Mouse (Mus musculus): ENCODE data around the gene Tpm1.

Gene Tpm1

DNA sequence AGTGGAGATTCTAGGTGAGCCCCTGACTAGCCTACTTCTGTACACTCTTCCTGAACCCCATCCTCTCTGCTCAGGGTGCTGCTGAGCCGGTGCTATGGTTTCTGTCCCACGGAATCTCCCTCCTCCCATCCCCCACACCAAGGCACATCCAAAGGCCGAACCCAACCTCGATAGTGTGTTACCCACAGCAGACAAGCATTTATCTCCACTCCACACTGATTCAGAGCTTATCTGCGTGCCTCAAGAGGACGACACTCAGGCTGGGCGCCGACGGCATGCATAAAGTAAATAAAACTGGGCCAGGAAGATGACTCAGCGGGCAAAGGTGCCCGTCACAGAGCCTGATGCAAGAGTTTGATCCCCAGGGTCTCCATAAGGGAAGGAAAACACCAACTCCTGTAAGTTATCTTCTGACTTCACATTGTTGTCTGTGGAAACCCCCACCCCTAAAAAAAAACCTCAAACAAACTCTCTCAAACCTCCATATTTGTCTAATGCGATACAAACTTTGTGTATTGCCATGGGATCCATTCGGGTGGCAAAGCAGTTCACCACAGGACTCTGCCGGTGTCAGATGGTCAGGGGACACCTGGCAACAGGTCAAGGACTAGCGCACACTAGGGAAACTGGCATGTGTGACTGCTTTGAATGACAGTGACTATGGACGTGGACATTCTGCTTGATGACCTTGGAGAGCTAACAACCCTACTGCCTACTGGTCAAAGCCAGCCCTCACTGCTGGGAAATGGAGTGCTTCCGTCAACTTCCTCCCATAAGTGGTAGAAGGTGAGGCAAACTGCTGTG, 24.1 kb downstream of the Tpm1 start:
- DNase-seq: no peak

DNA sequence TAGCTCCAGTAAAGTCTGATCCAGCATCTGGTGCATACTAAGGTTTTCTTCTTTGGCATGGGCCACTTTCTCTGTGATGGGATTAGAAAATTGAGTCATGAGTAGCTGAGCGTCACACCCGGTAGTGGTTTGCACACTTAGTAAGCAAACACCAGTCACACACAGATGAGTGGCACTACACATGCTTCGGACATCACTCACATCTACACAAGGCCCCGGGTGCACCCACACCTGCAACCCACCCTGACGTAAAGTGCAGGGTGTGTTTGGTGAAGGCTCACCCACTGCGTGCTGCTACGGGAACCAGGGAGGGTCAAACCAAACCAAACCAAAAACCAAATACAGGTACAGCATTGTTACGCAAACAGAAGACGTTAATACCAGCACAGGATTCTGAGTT, 25.8 kb downstream of the Tpm1 start:
- no peak for DNase-seq

DNA sequence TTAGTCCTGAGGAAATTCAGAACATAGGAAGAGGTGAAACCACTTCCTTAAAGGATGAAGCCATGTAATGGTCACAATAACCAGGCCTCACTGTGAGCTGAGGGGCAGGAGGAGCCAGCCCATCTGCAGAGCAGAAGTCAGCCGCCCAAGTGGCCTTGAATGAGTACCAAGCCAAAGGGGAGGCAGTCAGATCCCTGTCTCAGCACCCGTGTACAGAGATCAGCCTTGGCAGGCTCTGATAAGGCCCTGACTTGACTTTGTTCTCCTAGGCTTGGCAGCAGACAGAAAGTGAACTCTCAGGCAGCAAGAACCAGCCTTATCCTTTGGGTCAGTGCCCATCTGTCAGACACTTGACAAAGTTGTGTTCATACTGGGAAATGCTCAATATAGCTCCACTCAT, 29.1 kb downstream of the Tpm1 start:
- DNase-seq: no peak

DNA sequence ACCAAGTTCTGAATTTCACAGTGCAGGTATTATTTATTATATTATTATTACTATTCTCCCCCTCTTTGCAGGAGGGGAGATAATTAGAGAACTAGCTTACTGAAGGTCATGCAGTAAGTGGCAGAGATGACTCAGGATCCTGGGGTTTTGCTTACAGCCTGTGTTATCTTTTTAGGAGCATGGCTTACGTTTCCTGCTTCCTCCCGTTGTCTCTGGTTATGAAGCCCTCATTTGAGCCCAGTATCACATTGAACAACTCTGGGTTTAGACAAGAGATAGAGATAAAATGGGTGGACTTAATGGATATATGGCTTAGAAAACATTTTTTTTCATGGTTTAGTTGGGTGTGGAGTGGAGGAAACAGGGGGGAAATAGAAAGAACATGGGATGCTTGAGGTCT, 35.7 kb downstream of the Tpm1 start:
- no peak for DNase-seq

DNA sequence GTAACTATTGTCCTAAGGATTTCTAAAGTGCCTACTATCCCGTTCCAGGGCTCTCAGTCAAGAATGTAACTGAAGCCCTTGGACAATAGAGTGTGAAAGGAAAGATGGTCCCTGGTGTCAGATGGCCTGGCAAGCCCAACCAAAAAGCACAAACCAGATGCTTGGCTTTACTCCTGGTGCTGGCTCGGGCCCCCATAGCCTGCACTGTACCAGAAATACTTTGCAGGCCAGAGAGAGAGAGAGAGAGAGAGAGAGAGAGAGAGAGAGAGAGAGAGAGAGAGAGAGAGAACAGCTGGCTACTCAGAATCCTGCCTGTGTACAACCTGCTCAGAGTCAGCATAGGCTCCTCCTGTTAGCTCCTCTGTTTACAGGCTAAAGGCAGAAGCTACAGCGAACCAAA, 36.7 kb downstream of the Tpm1 start:
- DNase-seq: no peak

DNA sequence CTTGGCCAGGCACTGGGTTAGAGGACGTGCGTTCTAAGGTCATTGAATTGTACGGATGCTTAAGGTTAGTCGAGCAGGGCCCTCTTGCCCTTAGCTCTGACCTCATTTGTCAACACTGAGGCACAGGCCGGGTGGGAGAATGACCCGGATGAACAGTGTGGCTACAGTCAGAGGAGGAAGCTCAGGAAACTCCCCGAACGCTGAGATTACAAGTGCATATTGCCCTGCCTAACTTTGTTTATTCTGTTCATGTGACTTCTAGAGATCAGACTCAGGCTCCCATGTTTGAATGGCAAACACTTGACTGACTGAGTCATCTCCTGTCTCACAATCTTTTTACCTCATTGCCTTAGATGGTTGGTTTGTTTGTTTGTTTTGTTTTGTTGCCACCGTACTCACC, 37.7 kb downstream of the Tpm1 start:
- DNase-seq: no peak

DNA sequence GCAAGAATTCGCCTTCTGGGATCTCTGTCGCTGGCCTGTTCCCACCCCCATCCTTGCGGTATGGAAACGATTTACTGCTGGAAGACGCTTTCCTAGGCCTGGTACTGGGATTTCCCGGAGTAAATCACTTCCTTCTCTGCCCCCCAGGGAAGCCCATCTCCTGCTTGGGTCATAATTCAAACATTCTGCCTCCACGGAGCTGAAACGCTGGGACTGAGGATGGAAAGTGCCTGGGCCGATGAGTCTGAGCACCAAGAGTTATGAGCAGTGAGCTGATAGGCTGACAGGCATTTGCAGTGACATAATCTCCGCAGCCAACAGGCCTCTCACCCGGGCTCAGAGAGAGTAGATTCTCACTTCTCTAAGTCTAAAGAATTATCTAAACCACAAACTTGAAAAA, 40.4 kb downstream of the Tpm1 start:
- DNase-seq: no peak

DNA sequence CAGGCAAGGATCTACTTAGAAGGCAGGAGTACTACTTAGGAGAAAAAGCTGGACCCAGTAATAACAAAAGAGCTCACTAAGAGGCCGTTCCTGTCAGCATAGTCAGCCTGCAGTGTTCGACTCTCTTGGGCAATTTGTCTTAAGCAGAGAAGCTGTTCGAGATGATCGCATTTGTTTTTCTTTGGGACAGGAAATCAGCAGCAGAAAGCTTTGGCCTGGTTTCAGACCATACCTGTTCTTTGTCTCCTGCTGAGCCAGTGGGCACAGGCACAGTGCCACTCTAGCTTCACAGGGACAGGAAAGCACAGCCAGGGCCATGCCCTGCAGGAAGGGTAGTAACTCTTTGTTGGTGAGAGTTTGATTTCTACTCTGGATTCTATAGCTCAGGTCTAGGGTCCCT, 42.8 kb downstream of the Tpm1 start:
- no peak for DNase-seq

DNA sequence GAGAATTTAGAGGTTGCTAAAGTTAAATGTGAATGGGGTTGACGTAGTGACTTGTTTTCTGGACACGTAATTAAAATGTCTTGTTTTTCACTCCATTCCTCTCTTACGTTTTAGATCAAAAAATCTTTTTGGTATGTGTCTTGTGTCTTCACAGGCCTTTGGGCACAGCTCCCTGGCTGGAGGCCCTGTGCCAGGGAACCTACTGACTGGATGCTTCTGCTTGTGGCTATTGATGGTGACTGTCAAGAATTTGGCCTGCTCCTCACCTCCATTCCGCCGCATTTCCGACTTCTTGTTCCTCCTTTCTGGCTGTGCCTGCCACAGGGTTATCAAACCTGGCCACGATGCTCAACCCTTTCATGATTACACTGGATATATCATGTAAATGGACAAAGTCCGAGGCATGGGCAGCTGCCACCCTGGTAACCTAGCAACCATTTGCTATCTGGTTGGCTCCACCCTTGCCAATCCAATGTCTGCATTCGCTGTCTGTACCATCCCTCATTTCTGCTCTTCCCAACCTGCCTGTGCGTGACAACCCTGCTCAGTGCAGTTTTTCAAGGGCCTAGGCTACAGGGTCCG, 44.0 kb downstream of the Tpm1 start:
- no peak for DNase-seq

DNA sequence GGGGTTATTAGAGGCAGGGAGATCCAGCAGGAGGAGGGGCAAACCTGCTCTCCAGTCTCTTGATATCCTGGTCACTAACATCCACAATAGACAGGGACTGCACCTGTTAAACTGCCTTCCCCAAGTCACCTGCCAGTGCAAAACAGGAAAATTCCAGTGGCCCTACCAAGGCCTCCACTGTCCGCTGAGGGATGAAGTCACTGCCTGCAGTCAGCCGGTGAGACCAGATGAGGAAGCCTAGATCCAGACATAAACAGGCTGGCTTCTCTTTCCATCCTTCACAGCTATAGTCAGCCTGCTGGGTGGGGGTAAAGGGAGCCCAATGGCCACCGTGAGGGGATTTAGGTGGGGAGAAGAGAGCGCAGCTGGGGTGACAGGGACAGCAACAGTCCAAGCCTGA, 45.5 kb downstream of the Tpm1 start:
- no peak for DNase-seq

DNA sequence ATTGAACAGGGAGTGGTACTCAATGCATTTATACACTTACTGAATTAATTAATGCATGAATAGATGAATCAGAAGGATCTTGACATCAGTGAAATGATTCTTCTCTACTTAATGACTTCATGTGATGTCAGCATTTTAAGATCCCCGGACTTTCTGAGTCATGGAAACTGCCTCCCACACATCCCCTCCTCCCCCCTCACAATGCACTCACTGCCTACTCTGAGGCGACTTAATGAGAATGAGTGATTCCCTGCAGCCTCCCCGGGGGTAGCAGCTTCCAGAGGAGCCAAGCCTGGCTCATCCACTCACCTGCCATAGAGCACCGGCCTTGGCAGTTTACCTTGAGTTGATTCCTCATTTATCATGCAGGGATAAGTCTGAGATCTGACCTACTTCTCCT, 46.0 kb downstream of the Tpm1 start:
- no peak for DNase-seq

DNA sequence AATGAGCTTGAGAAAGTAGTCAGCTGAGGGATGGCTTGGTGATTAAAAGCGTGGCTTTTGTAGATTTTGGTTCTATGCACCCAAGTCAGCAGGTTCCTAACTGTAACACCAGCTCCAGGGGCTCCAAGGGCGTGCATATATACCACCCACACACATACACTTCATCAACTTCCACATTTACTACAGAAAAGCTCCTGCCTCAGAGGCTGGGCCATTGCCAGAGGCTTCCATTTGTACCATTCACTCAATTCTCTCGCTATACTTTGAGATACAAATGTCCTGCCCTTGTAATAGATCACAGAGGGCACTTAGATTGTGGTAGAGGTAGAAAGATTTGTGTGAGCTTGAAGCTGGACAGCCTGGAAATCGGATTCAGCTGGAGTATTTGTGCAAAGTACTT, 47.7 kb downstream of the Tpm1 start:
- no peak for DNase-seq

DNA sequence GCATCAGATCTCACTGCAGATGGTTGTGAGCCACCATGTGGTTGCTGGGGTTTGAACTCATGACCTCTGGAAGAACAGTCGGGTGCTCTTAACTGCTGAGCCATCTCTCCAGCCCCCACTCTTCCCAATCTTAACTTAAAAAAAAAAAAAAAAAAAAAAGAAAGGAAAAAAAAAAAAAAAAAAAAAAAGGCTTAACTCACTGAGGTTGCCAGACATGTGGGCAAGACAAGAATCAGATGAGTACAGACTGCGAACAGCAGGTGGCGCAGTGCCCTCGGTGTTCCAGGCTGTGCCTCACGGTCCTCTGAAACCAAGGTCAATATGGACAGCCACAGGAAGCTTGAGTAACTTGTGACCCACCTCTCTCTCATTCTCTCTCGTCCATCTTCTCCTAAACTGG, 48.2 kb downstream of the Tpm1 start:
- peak; percentile 67 for DNase-seq

DNA sequence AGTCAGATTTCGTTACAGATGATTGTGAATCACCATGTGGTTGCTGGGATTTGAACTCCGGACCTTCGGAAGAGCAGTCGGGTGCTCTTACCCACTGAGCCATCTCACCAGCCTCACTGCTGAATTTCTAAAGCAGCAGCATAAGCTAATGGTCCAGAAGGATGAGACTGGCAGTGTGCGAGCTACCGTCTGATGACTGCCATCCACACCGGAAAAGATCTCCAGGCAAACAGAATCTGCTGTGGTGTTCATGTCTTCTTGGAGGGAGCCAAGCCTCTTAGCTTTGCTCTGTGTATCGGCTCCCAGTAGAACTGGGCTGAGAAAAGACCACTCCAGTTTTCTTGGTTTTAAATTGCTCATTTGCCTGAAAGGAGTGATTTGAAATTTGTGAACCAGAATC, 49.5 kb downstream of the Tpm1 start:
- DNase-seq: no peak

DNA sequence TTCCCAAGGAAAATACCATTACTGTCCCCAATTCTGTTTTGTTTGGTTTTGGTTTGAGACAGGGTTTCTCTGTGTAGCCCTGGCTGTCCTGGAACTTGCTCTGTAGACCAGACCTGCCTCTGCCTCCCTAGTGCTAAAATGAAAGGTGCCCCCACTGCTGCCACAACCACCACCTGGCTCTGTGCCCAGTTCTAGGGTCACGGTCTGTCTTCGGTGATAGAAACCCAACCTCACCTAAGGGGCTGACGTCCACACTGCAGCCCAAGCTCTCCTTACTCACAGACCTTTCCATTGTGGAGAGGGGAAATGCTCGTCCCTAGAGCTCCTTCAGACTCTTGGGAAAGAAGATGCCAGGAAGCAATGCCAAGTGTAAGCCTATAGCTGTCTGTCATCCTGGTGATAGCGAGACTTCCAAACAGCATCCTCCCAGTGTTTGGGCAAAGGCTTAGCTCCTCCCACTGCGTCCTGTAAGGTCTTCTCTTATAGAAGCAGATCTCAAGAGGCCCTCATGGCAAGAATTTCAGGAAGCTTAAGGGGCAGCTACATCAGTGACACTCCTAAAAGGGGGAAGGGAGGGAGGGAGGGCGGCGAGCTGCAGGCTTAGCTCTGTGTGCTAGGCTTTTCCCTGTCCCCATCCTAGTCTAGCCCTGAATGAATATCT, 57.3 kb downstream of the Tpm1 start:
- no peak for DNase-seq

DNA sequence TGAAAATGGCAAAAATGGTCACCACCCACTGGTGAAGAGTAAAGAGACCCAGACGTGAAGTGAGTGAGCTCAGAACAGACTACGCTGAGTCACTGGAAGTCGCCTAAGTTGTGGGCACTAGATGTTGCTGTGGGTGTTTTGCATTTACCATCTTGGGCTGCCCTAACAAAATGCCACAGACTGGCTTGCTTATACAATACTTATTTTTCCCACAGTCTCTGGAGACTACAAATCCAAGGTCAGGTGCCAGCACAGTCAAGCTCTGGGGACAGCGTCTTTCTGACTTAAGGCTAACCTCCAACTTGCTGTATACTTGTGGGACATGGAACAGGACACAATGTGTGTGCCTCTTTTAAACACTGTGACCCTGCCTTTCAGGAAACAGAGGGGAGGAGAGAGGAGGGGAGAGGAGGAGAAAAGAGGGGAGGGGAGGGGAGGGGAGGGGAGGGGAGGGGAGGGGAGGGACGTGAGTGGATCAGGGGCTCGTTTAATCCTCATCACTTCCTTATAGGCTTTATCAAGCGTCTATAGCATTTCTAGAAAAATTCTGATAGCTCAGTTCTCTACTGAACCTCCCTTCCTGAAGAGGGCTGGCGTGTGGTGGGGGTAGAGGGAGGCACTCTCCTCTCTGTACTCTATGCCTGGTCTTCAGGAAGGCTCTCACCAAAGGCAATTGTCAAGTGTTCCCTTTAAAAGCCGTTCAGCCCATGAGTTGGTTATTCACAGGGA, 58.0 kb downstream of the Tpm1 start:
- DNase-seq: no peak

DNA sequence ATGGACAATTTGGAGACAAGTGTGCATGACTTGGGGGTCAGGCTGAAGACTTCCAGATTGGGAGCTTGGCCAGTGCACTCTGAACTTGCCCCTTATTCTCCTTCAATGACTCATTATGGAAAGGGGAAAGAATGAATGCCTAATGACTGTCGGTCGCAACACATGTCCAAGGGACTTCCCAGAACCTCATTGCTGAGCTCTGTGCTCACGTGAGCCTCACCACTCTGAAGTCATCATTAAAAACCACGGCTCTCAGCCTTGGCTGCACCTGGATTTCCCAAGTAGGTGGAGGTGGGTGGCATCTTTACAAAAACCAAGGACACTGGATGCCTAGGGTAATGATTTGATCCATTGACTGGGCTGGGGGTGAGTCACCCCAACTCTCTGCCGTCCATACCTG, 59.2 kb downstream of the Tpm1 start:
- no peak for DNase-seq

DNA sequence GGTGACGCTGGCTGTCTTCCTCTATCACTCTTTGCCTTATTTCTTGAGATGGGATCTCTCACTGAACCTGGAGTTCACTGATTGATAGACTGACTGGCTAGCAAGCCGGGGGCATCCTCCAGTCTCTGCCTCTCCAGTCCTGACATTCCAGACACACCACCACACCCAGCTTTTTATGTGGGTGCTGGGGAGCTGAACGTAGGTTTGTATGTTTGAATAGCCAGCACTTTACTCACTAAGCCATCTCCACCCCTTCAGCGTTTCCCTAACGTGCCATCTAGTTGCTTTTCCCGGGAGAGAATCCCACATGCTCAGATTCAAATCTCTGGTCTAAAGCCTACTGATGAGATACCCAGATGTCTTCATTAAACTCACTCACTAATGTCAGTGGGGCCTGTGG, 59.6 kb downstream of the Tpm1 start:
- no peak for DNase-seq

DNA sequence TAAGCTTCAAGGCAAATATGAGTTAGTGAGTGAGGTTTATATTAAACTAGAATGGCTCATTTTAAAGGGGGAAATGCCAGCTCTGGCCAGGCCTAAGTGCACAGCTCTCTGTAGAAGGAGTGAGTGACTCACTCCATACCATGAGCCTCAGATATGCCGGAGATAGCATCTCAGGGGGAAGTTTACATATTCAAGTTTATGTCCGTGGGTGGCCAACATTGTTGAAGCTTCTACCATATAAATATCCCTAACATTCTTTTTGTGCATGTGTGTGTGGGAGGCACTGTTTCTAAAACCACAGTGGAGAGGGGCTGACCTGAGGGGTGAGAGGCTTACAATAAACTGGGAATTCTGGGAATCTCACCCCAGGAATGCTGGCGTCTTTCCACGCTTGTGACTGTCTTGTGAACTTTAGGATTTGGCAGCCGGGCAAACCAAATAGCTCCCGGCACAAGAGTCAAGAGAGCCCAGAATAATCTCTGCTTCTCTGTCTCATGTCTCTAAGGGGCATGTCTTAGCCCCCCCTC, 60.3 kb downstream of the Tpm1 start:
- DNase-seq: no peak

DNA sequence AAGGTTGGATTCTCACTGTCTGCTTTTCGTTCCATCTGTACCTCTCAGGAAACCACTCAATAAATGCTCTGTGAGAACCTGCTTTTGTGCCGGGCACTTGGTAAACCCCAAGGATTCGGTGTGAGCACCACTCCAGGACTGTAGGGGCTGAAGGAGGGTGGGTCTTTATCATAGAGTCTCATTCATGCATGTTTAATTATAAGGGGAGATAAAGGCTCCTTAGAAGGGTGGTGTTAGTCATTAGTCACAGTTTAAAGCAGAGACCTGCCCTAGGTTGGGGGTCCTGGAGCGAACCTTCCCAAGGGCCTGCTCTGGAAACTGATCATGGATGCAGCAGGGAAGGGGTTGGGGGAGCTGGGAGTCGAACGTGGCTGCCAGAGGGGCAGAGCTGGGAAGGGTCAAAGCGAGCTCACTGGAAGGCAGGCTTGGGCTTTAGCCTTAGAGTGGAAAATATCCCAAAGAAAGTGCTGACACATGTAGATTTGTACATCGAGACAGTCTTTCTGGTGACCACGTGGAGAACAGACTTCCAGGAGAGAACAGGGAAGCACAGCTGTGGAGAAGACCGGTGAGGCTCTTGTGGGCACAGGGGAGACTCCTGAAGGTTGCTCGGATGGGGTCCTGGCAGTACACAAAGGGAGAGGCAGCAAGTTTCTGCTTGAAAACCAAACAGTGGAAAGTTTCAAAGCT, 60.9 kb downstream of the Tpm1 start:
- DNase-seq: no peak

DNA sequence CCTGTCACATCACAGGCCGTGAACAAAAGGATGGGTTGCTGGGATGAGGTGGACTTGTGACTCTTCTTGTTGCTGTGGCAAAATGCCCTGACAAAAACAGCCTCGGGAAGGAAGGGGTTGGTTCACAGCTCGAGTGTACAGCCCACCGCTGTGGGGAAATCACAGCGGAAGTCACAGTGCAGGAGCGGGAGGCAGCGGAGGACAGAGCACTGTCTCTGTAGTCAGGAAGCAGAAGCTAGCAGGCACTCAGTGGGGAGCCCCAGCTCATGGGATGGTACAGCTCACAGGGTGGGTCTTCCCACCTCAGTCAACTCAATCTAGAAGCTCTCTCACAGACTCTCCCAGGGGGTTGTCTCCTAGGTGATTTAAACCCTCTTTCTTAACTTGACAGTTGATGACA, 63.8 kb downstream of the Tpm1 start:
- DNase-seq: no peak

DNA sequence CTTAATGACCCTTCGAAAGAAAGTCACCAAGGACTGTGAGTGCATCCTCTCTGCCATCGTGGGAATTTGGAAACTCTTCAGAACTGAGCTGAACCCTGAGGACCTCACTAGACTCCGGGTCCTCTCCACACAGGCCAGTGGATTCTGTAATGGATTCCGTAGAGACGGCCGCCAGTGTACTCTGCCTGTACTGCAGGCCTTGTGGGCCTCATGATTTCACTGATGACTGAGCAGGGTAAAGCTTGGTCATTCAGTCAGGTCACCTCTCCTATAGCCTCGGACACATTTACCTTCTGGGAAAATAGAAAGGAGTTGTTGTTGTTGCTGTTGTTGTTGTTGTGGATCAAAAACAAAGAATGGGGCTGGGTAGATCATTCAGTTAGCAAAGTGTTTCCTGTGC, 67.1 kb downstream of the Tpm1 start:
- no peak for DNase-seq

DNA sequence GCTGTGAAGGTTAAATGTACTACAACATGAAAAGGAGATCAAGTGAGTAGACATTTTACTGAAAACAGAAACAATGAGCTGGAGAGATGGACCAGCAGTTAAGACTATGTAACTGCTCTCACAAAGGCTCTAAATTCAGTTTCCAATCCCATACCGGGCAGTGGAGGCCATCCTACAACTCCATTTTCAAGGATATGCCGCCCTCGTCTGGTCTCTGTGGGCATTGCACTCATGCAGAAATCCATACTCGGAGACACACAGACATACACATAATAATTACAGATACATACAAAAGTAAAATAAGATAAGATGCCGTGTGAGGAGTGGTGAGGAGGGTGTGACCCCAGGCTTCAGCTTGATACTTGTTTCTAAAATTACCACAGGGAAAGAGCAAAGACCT, 68.7 kb downstream of the Tpm1 start:
- DNase-seq: peak; percentile 43
